Mouse (Mus musculus) kidney, adult 18-20 months (tissue): ENCODE data around the gene Fnip2.

Source experiments
- DNase-seq: peaks from one replicate; pipeline ENCODE4 v3.0.0; 2021

The Fnip2 gene

GRCm38 (mm10) chr3:79527921-79528320 is 39.7 kb downstream of the Fnip2 start:
- DNase-seq = no peak

GRCm38 (mm10) chr3:79527521-79527920 is 40.1 kb downstream of the Fnip2 start:
- DNase-seq = no peak

GRCm38 (mm10) chr3:79523349-79523748 is 44.2 kb downstream of the Fnip2 start:
- no peak for DNase-seq

GRCm38 (mm10) chr3:79519862-79520261 is 47.7 kb downstream of the Fnip2 start:
- DNase-seq = no peak

- DNase-seq = peak; percentile 72
Observed at GRCm38 (mm10) chr3:79518761-79519527, 48.7 kb downstream of the Fnip2 start.

- DNase-seq = no peak
Observed at GRCm38 (mm10) chr3:79517884-79518591, 49.6 kb downstream of the Fnip2 start.

- no peak for DNase-seq
Observed at GRCm38 (mm10) chr3:79516958-79517357, 50.6 kb downstream of the Fnip2 start.

GRCm38 (mm10) chr3:79516099-79516920 is 51.3 kb downstream of the Fnip2 start:
- no peak for DNase-seq

GRCm38 (mm10) chr3:79514304-79514703 is 53.3 kb downstream of the Fnip2 start:
- DNase-seq = no peak

GRCm38 (mm10) chr3:79501166-79501728 is 66.3 kb downstream of the Fnip2 start:
- DNase-seq = no peak

- DNase-seq = peak; percentile 34
Observed at GRCm38 (mm10) chr3:79500279-79500678, 67.3 kb downstream of the Fnip2 start.

- DNase-seq = no peak
Observed at GRCm38 (mm10) chr3:79496668-79497067, 70.9 kb downstream of the Fnip2 start.

- no peak for DNase-seq
Observed at GRCm38 (mm10) chr3:79495151-79495550, 72.4 kb downstream of the Fnip2 start.

GRCm38 (mm10) chr3:79494028-79494427 is 73.6 kb downstream of the Fnip2 start:
- DNase-seq = no peak

- DNase-seq = no peak
Observed at GRCm38 (mm10) chr3:79493064-79493463, 74.5 kb downstream of the Fnip2 start.

- no peak for DNase-seq
Observed at GRCm38 (mm10) chr3:79491614-79492013, 76.0 kb downstream of the Fnip2 start.

GRCm38 (mm10) chr3:79490102-79490501 is 77.5 kb downstream of the Fnip2 start:
- no peak for DNase-seq

GRCm38 (mm10) chr3:79488025-79488424 is 79.6 kb downstream of the Fnip2 start:
- DNase-seq = no peak

- DNase-seq = no peak
Observed at GRCm38 (mm10) chr3:79484286-79485063, 83.1 kb downstream of the Fnip2 start.

- no peak for DNase-seq
Observed at GRCm38 (mm10) chr3:79478880-79479279, 88.7 kb downstream of the Fnip2 start.

GRCm38 (mm10) chr3:79478400-79478799 is 89.2 kb downstream of the Fnip2 start:
- no peak for DNase-seq

- no peak for DNase-seq
Observed at GRCm38 (mm10) chr3:79475980-79476379, 91.6 kb downstream of the Fnip2 start.
